Mouse (Mus musculus): ENCODE measurements around the gene Olfr1105. TPM values are rescaled to one million over a fixed set of nuclear protein-coding genes. Genes with fewer than 3 reads are reported as not detected.

Olfr1105 gene
- polyA plus RNA-seq (2014; fragmentation: Nextera tagmentation; extraction: Ambion mirVana): not detected in 2 replicates

DNA sequence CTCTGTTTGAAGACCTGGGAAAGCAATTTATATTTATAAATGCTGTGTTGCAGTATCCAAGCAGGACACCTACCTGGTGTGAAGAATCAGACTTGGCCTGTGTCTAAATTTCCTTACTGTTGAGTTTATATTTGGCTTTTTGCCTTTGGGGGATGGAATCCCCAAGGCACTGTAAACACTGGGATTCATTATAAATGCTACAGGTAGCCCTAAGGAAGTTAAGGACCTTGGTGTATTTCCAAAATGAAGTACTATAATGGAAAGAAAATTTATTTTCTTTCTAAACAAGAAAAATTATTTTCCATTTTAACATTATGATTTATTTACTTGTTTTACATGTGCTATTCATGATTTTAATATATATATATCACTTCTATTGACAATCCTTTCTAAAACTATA, at the start of gene Olfr1105:
Olfr1105 (minus strand) TSS at position 101 of the 400 bp plus-strand sequence.
- no peaks in the 10 kb centered on the region for H3K36me3 ChIP-seq (replicated peaks; ENCODE audit: control insufficient read depth, insufficient read depth)
- no peak within 1 kb of the TSS for H3K9ac ChIP-seq
- ATAC-seq (ENCODE audit: low FRiP score) (no peak), DNase-seq (ENCODE audit: low spot score) (no peak)
- H3K4me3 ChIP-seq (replicated peaks; ENCODE audit: low read length): no peak within 1 kb of the TSS
- H3K27me3 ChIP-seq (ENCODE audit: control insufficient read depth, insufficient read depth, low read length): no peaks in the 10 kb centered on the region
- no peak within 1 kb of the TSS for H3K4me2 ChIP-seq (replicated peaks)
- no peak within 1 kb of the TSS for H3K27ac ChIP-seq
- no peaks in the 10 kb centered on the region for H3K4me1 ChIP-seq (replicated peaks; ENCODE audit: control insufficient read depth, insufficient read depth, low read length)
- H3K9me3 ChIP-seq (ENCODE audit: control insufficient read depth, low read length): no peaks in the 10 kb centered on the region

GRCm38 (mm10) chr2:87075717-87076116, 39.4 kb upstream of the Olfr1105 start, which contains the start of gene Olfr1107:
Gene Olfr1107 (minus strand): TSS chr2:87075817.
- DNase-seq (ENCODE audit: low spot score): no peak

DNA sequence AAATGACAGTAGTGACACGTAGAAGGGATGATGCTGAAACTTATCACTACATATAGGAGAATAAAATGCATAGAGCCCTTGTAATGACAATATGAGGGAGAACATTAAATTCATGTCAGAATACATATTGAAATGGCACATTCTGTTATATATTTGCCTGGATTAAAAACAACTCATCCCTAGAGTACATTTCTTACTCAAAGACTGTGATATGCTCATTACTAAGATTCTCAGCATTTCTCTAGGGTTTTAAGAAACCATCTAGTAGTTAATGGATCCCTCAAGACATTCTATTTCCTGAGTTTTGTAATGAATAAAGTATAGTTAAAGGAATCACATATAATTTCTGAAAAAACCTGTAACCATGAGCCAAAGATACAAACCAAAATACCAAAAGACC, 15.8 kb upstream of the Olfr1105 start, which contains the start of gene Olfr1106:
Olfr1106 (minus strand) TSS at position 101 of the 400 bp plus-strand sequence.
- Histone ChIP-seq H3K9me3 (ENCODE audit: control insufficient read depth, low read length) (no peaks in the 10 kb centered on the region), H3K4me2 (replicated peaks) (no peak within 1 kb of the TSS), H3K4me3 (replicated peaks; ENCODE audit: low read length) (no peak within 1 kb of the TSS), H3K27me3 (ENCODE audit: control insufficient read depth, insufficient read depth, low read length) (no peaks in the 10 kb centered on the region), H3K36me3 (replicated peaks; ENCODE audit: control insufficient read depth, insufficient read depth) (no peaks in the 10 kb centered on the region), H3K4me1 (replicated peaks; ENCODE audit: control insufficient read depth, insufficient read depth, low read length) (no peaks in the 10 kb centered on the region), H3K9ac (no peak within 1 kb of the TSS), H3K27ac (no peak within 1 kb of the TSS)
- no peak for DNase-seq (ENCODE audit: low spot score)
- WGBS: 81% methylated on average over 1 of the region's 1 CpGs
- no peak for ATAC-seq (ENCODE audit: low FRiP score)

More at GRCm38 (mm10) chr2:87075717-87076116, 39.4 kb upstream of the Olfr1105 start, which contains the start of gene Olfr1107:
- Histone ChIP-seq H3K4me2 (replicated peaks) (no peak within 1 kb of the TSS), H3K27ac (no peak within 1 kb of the TSS), H3K4me1 (replicated peaks; ENCODE audit: control insufficient read depth, insufficient read depth, low read length) (no peaks in the 10 kb centered on the region), H3K9ac (no peak within 1 kb of the TSS), H3K9me3 (ENCODE audit: control insufficient read depth, low read length) (no peaks in the 10 kb centered on the region), H3K4me3 (replicated peaks; ENCODE audit: low read length) (no peak within 1 kb of the TSS), H3K36me3 (replicated peaks; ENCODE audit: control insufficient read depth, insufficient read depth) (no peaks in the 10 kb centered on the region), H3K27me3 (ENCODE audit: control insufficient read depth, insufficient read depth, low read length) (no peaks in the 10 kb centered on the region)
- 78% methylated on average over 1 of the region's 1 CpGs for WGBS
- no peak for ATAC-seq (ENCODE audit: low FRiP score)

DNA sequence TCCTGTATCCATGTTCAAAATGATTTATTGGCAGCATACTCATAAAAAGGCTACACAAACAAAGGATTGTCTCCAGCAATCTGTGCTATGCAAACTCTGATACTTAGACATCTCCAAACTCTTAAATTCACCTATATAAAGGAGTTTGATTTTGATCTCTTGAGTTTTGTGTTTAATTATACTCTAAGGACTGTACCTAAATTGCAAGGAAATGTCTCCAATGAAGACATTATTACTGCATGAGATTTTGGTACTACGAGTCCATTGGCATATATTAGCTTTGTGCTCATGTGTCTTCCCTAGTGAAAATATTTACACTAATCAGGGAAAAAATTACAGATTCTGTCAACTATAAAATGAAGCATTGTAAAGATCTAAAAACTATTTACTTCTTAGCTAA, 9.4 kb downstream of the Olfr1105 start, which contains the start of gene Olfr1104:
Olfr1104 (minus strand) TSS at position 101 of the 400 bp plus-strand sequence.
- H3K4me3 ChIP-seq (replicated peaks; ENCODE audit: low read length): no peak within 1 kb of the TSS
- H3K9me3 ChIP-seq (ENCODE audit: control insufficient read depth, low read length): no peaks in the 10 kb centered on the region
- H3K27ac ChIP-seq: no peak within 1 kb of the TSS
- H3K4me2 ChIP-seq (replicated peaks): no peak within 1 kb of the TSS
- DNase-seq (ENCODE audit: low spot score) (no peak), ATAC-seq (ENCODE audit: low FRiP score) (no peak)
- WGBS: 88% methylated on average over 1 of the region's 1 CpGs
- no peak within 1 kb of the TSS for H3K9ac ChIP-seq
- H3K36me3 ChIP-seq (replicated peaks; ENCODE audit: control insufficient read depth, insufficient read depth): no peaks in the 10 kb centered on the region
- H3K4me1 ChIP-seq (replicated peaks; ENCODE audit: control insufficient read depth, insufficient read depth, low read length): no peaks in the 10 kb centered on the region
- no peaks in the 10 kb centered on the region for H3K27me3 ChIP-seq (ENCODE audit: control insufficient read depth, insufficient read depth, low read length)

- no peak within 1 kb of the TSS for H3K9ac ChIP-seq
- H3K27me3 ChIP-seq (ENCODE audit: control insufficient read depth, insufficient read depth, low read length): no peaks in the 10 kb centered on the region
- H3K4me3 ChIP-seq (replicated peaks; ENCODE audit: low read length): no peak within 1 kb of the TSS
- H3K9me3 ChIP-seq (ENCODE audit: control insufficient read depth, low read length): no peaks in the 10 kb centered on the region
- DNase-seq (ENCODE audit: low spot score) (no peak), ATAC-seq (ENCODE audit: low FRiP score) (no peak)
- no peaks in the 10 kb centered on the region for H3K4me1 ChIP-seq (replicated peaks; ENCODE audit: control insufficient read depth, insufficient read depth, low read length)
- H3K36me3 ChIP-seq (replicated peaks; ENCODE audit: control insufficient read depth, insufficient read depth): no peaks in the 10 kb centered on the region
- H3K27ac ChIP-seq: no peak within 1 kb of the TSS
- no peak within 1 kb of the TSS for H3K4me2 ChIP-seq (replicated peaks)
These were observed 38.2 kb downstream of the Olfr1105 start, which contains the start of gene Olfr1102 for GRCm38 (mm10) chr2:86998098-86998497. Gene Olfr1102 (plus strand): TSS chr2:86998398.

- H3K4me1 ChIP-seq (replicated peaks; ENCODE audit: control insufficient read depth, insufficient read depth, low read length): no peaks in the 10 kb centered on the region
- H3K9ac ChIP-seq: no peak within 1 kb of the TSS
- DNase-seq (ENCODE audit: low spot score): no peak
- no peak within 1 kb of the TSS for H3K27ac ChIP-seq
- no peaks in the 10 kb centered on the region for H3K9me3 ChIP-seq (ENCODE audit: control insufficient read depth, low read length)
- H3K4me3 ChIP-seq (replicated peaks; ENCODE audit: low read length): no peak within 1 kb of the TSS
- WGBS: 87% methylated on average over 3 of the region's 3 CpGs
- ATAC-seq (ENCODE audit: low FRiP score): no peak
- no peak within 1 kb of the TSS for H3K4me2 ChIP-seq (replicated peaks)
- no peaks in the 10 kb centered on the region for H3K27me3 ChIP-seq (ENCODE audit: control insufficient read depth, insufficient read depth, low read length)
- H3K36me3 ChIP-seq (replicated peaks; ENCODE audit: control insufficient read depth, insufficient read depth): no peaks in the 10 kb centered on the region
These were observed 45.2 kb downstream of the Olfr1105 start, which contains the start of gene Olfr1101 for GRCm38 (mm10) chr2:86991121-86991520. Gene Olfr1101 (minus strand): TSS chr2:86991221.

Other genes with a start within 250 kb of the Olfr1105 start
- gene Olfr141, start 226.5 kb downstream of the Olfr1105 start, polyA plus RNA-seq (2014; fragmentation: Nextera tagmentation; extraction: Ambion mirVana): not detected in 2 replicates
- gene Olfr1094, start 211.9 kb downstream of the Olfr1105 start, polyA plus RNA-seq (2014; fragmentation: Nextera tagmentation; extraction: Ambion mirVana): not detected in 2 replicates
- not detected in 2 replicates for gene Olfr1095, start 184.8 kb downstream of the Olfr1105 start, polyA plus RNA-seq (2014; fragmentation: Nextera tagmentation; extraction: Ambion mirVana)
- not detected in 2 replicates for gene Gm13723, start 161.7 kb downstream of the Olfr1105 start, polyA plus RNA-seq (2014; fragmentation: Nextera tagmentation; extraction: Ambion mirVana)
- not detected in 2 replicates for gene Olfr1097, start 144.3 kb downstream of the Olfr1105 start, polyA plus RNA-seq (2014; fragmentation: Nextera tagmentation; extraction: Ambion mirVana)
- not detected in 2 replicates for gene Olfr1098, start 112.0 kb downstream of the Olfr1105 start, polyA plus RNA-seq (2014; fragmentation: Nextera tagmentation; extraction: Ambion mirVana)
- not detected in 2 replicates for gene Olfr1099, start 75.8 kb downstream of the Olfr1105 start, polyA plus RNA-seq (2014; fragmentation: Nextera tagmentation; extraction: Ambion mirVana)
- gene Olfr1100, start 56.6 kb downstream of the Olfr1105 start, polyA plus RNA-seq (2014; fragmentation: Nextera tagmentation; extraction: Ambion mirVana): not detected in 2 replicates
- gene Olfr1101, start 45.3 kb downstream of the Olfr1105 start, polyA plus RNA-seq (2014; fragmentation: Nextera tagmentation; extraction: Ambion mirVana): not detected in 2 replicates
- not detected in 2 replicates for gene Olfr1102, start 38.1 kb downstream of the Olfr1105 start, polyA plus RNA-seq (2014; fragmentation: Nextera tagmentation; extraction: Ambion mirVana)
- not detected in 2 replicates for gene Olfr1104, start 9.5 kb downstream of the Olfr1105 start, polyA plus RNA-seq (2014; fragmentation: Nextera tagmentation; extraction: Ambion mirVana)
- gene Olfr1106, start 15.7 kb upstream of the Olfr1105 start, polyA plus RNA-seq (2014; fragmentation: Nextera tagmentation; extraction: Ambion mirVana): not detected in 2 replicates
- gene Olfr1107, start 39.3 kb upstream of the Olfr1105 start, polyA plus RNA-seq (2014; fragmentation: Nextera tagmentation; extraction: Ambion mirVana): not detected in 2 replicates
- not detected in 2 replicates for gene Olfr1109, start 59.5 kb upstream of the Olfr1105 start, polyA plus RNA-seq (2014; fragmentation: Nextera tagmentation; extraction: Ambion mirVana)
- gene Olfr259, start 78.0 kb upstream of the Olfr1105 start, polyA plus RNA-seq (2014; fragmentation: Nextera tagmentation; extraction: Ambion mirVana): not detected in 2 replicates
- gene Olfr1110, start 103.8 kb upstream of the Olfr1105 start, polyA plus RNA-seq (2014; fragmentation: Nextera tagmentation; extraction: Ambion mirVana): not detected in 2 replicates
- gene Olfr1111, start 116.1 kb upstream of the Olfr1105 start, polyA plus RNA-seq (2014; fragmentation: Nextera tagmentation; extraction: Ambion mirVana): not detected in 2 replicates
- gene Olfr1112, start 151.3 kb upstream of the Olfr1105 start, polyA plus RNA-seq (2014; fragmentation: Nextera tagmentation; extraction: Ambion mirVana): not detected in 2 replicates
- not detected in 2 replicates for gene Olfr1113, start 172.4 kb upstream of the Olfr1105 start, polyA plus RNA-seq (2014; fragmentation: Nextera tagmentation; extraction: Ambion mirVana)
- not detected in 2 replicates for gene Olfr1115, start 211.5 kb upstream of the Olfr1105 start, polyA plus RNA-seq (2014; fragmentation: Nextera tagmentation; extraction: Ambion mirVana)
- gene Olfr1116, start 231.0 kb upstream of the Olfr1105 start, polyA plus RNA-seq (2014; fragmentation: Nextera tagmentation; extraction: Ambion mirVana): not detected in 2 replicates